Mouse (Mus musculus) large intestine, adult 2 months (tissue): Measurements from ENCODE around the gene Dnase2b. TPM values are rescaled to one million over a fixed set of nuclear protein-coding genes. Genes with fewer than 3 reads are reported as not detected.

Source experiments
- polyA plus RNA-seq: library from polyadenylated mRNA; depleted of rRNA; stranded (reverse); fragments of >200 nt; gene quantifications from 2 replicates; pipeline ENCODE4 v1.2.3, GENCODE M21; 2012; rRNA removed

The Dnase2b gene
- polyA plus RNA-seq, 1 experiment: not detected

Other genes starting within 250 kb of the Dnase2b start
- gene Ssx2ip, start 211.0 kb downstream of the Dnase2b start, polyA plus RNA-seq: 9.8 and 12.4 TPM in 2 replicates
- 1.9 and 2.2 TPM in 2 replicates for gene Ctbs, start 165.8 kb downstream of the Dnase2b start, polyA plus RNA-seq
- 0.35 and 0.44 TPM in 2 replicates for gene Spata1, start 115.8 kb downstream of the Dnase2b start, polyA plus RNA-seq
- 505 and 578 TPM in 2 replicates for gene Gng5, start 115.8 kb downstream of the Dnase2b start, polyA plus RNA-seq
- gene Rpf1, start 94.2 kb downstream of the Dnase2b start, polyA plus RNA-seq: 9.0 and 9.8 TPM in 2 replicates
- gene Uox, start 45.2 kb downstream of the Dnase2b start, polyA plus RNA-seq: 0.11 and 0.23 TPM in 2 replicates
- gene 4930503B20Rik, start 35.7 kb upstream of the Dnase2b start, polyA plus RNA-seq: not detected in 2 replicates
- gene Samd13, start 70.0 kb upstream of the Dnase2b start, polyA plus RNA-seq: 0.31 TPM in 1 of 2 replicates, not detected in the other
- gene Prkacb, start 197.4 kb upstream of the Dnase2b start, polyA plus RNA-seq: 10.1 and 11.6 TPM in 2 replicates
- 1.4 and 2.2 TPM in 2 replicates for gene Ttll7, start 236.8 kb upstream of the Dnase2b start, polyA plus RNA-seq